Mouse (Mus musculus) limb, embryonic 13.5 days (tissue): Measurements from ENCODE around the gene Kirrel3. TPM values are rescaled to one million over a fixed set of nuclear protein-coding genes. Genes with fewer than 3 reads are reported as not detected.

Source experiments
- ATAC-seq: fragments of 200-750 bp; cut with Nextera tagmentation; 2 replicates; pipeline ENCODE4 v1.8.0; 2017; ENCODE audit warnings: low read depth, moderate number of reproducible peaks, moderate TSS enrichment; ENCODE audit not compliant: low FRiP score
- H3K27ac ChIP-seq: fragments of 300-500 bp; sonication (generic); 2 replicates; pipeline ENCODE4 v1.5.1; 2015; ENCODE audit warnings: inconsistent platforms, mild to moderate bottlenecking, moderate library complexity
- H3K27me3 ChIP-seq: fragments of 300-500 bp; sonication (generic); 2 replicates; pipeline ENCODE4 v1.6.1; 2015; ENCODE audit warnings: mild to moderate bottlenecking, inconsistent platforms
- H3K36me3 ChIP-seq: fragments of 300-500 bp; sonication (generic); 2 replicates; pipeline ENCODE4 v1.6.1; 2015; ENCODE audit warnings: inconsistent platforms, mild to moderate bottlenecking, moderate library complexity
- H3K4me1 ChIP-seq: fragments of 300-500 bp; sonication (generic); 2 replicates; pipeline ENCODE4 v1.6.1; 2015; ENCODE audit warnings: inconsistent platforms
- H3K4me2 ChIP-seq: fragments of 300-500 bp; sonication (generic); replicated peaks from 2 replicates; pipeline ENCODE4 v1.6.1; 2015; ENCODE audit warnings: inconsistent platforms, mild to moderate bottlenecking, moderate library complexity
- H3K4me3 ChIP-seq: fragments of 300-500 bp; sonication (generic); 2 replicates; pipeline ENCODE4 v1.5.1; 2015; ENCODE audit warnings: moderate library complexity, mild to moderate bottlenecking, inconsistent platforms
- H3K9ac ChIP-seq: fragments of 300-500 bp; sonication (generic); 2 replicates; pipeline ENCODE4 v1.6.1; 2015; ENCODE audit warnings: mild to moderate bottlenecking, inconsistent platforms
- H3K9me3 ChIP-seq: fragments of 300-500 bp; sonication (generic); 2 replicates; pipeline ENCODE4 v1.6.1; 2016; ENCODE audit warnings: inconsistent platforms
- WGBS: fragments of 180-500 bp; shearing (Covaris S2); methylation state at CpG from one replicate; pipeline ENCODE4 v1.1.7; 2015; 5-methylcytosine and 5-hydroxymethylcytosine counted together
- polyA plus RNA-seq: library from polyadenylated mRNA; unstranded; fragments of >200 nt; fragmentation: Nextera tagmentation; extraction: Ambion mirVana; gene quantifications from 2 replicates; pipeline ENCODE4 v1.2.1, GENCODE M21; 2015

Gene Kirrel3
- polyA plus RNA-seq, 1 experiment from 2014 or later, result 20.8 TPM

GRCm38 (mm10) chr9:34886746-34887145, 401.1 kb downstream of the Kirrel3 start:
- Histone ChIP-seq H3K4me3 (no peak overlapping the region), H3K4me1 (0 out of 2 replicates have a peak, but pooled peaks cover 2% of the 10 kb centered on the region), H3K4me2 (no peak overlapping the region), H3K27ac (no peak overlapping the region), H3K27me3 (no peaks in the 10 kb centered on the region), H3K36me3 (no peaks in the 10 kb centered on the region), H3K9ac (no peak overlapping the region), H3K9me3 (no peaks in the 10 kb centered on the region)
- WGBS, result 29% methylated on average over 5 of the region's 5 CpGs
- no peak for ATAC-seq

GRCm38 (mm10) chr9:34887196-34887595, 401.5 kb downstream of the Kirrel3 start:
- 38% methylated on average over 2 of the region's 2 CpGs for WGBS
- no peak overlapping the region for H3K9ac ChIP-seq
- H3K4me1 ChIP-seq, result no peaks in the 10 kb centered on the region
- H3K9me3 ChIP-seq, result no peaks in the 10 kb centered on the region
- no peak overlapping the region for H3K27ac ChIP-seq
- no peaks in the 10 kb centered on the region for H3K27me3 ChIP-seq
- H3K36me3 ChIP-seq, result no peaks in the 10 kb centered on the region
- no peak for ATAC-seq
- H3K4me2 ChIP-seq, result no peak overlapping the region
- H3K4me3 ChIP-seq, result no peak overlapping the region

- H3K36me3 ChIP-seq, result no peaks in the 10 kb centered on the region
- no peaks in the 10 kb centered on the region for H3K4me1 ChIP-seq
- WGBS, result 80% methylated on average over 2 of the region's 2 CpGs
Observed at GRCm38 (mm10) chr9:34888298-34888697, 402.6 kb downstream of the Kirrel3 start.

GRCm38 (mm10) chr9:34901216-34901615, 415.5 kb downstream of the Kirrel3 start:
- 70% methylated on average over 4 of the region's 4 CpGs for WGBS
- Histone ChIP-seq H3K27ac (no peak overlapping the region), H3K4me2 (no peak overlapping the region), H3K9me3 (no peaks in the 10 kb centered on the region), H3K36me3 (no peaks in the 10 kb centered on the region), H3K4me1 (peaks cover 9% of the 10 kb centered on the region), H3K4me3 (no peak overlapping the region), H3K27me3 (peaks cover 32% of the 10 kb centered on the region), H3K9ac (no peak overlapping the region)
- ATAC-seq, result no peak

More at GRCm38 (mm10) chr9:34888298-34888697, 402.6 kb downstream of the Kirrel3 start:
- no peak for ATAC-seq
- Histone ChIP-seq H3K4me2 (no peak overlapping the region), H3K9ac (no peak overlapping the region), H3K27me3 (no peaks in the 10 kb centered on the region), H3K27ac (no peak overlapping the region), H3K4me3 (no peak overlapping the region), H3K9me3 (no peaks in the 10 kb centered on the region)

- Histone ChIP-seq H3K4me2 (no peak overlapping the region), H3K36me3 (no peaks in the 10 kb centered on the region), H3K9ac (no peak overlapping the region), H3K9me3 (no peaks in the 10 kb centered on the region), H3K27me3 (peaks cover 32% of the 10 kb centered on the region), H3K27ac (no peak overlapping the region), H3K4me1 (peaks cover 9% of the 10 kb centered on the region), H3K4me3 (no peak overlapping the region)
- ATAC-seq, result no peak
- WGBS, result 73% methylated on average over 2 of the region's 2 CpGs
Observed at GRCm38 (mm10) chr9:34901888-34902287, 416.2 kb downstream of the Kirrel3 start.

DNA sequence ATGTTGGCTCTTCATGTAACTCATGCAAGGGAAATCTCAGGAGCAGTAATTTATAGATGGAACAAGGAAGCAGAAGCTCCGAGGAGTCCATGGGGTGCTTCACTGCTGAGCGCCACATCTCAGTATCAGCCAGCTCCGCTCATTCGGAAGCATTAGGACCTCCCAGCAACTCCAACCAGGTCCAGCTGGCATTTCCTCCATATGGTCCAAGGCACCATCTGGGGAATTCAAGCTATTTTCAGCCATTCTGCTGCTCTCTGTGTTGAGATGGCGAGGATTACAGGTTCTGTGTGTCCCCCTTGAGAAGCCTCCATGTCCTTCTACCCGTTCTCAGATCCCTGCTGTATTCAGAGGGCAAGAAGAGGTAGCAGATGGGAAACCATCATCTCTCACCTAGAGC, 419.5 kb downstream of the Kirrel3 start:
- H3K4me2 ChIP-seq, result no peak overlapping the region
- no peaks in the 10 kb centered on the region for H3K9me3 ChIP-seq
- H3K36me3 ChIP-seq, result no peaks in the 10 kb centered on the region
- H3K4me1 ChIP-seq, result peaks cover 3% of the 10 kb centered on the region; the same call in 1 of the 2 replicates
- H3K4me3 ChIP-seq, result no peak overlapping the region
- no peak for ATAC-seq
- H3K9ac ChIP-seq, result no peak overlapping the region
- peaks cover 42% of the 10 kb centered on the region for H3K27me3 ChIP-seq
- H3K27ac ChIP-seq, result no peak overlapping the region
- WGBS, result 81% methylated on average over 6 of the region's 6 CpGs

- ATAC-seq, result no peak
- 74% methylated on average over 3 of the region's 3 CpGs for WGBS
Observed at GRCm38 (mm10) chr9:34908040-34908439, 422.3 kb downstream of the Kirrel3 start.

GRCm38 (mm10) chr9:34911838-34912237, 426.1 kb downstream of the Kirrel3 start:
- no peak overlapping the region for H3K4me3 ChIP-seq
- H3K9ac ChIP-seq, result no peak overlapping the region
- H3K4me1 ChIP-seq, result no peaks in the 10 kb centered on the region
- H3K27me3 ChIP-seq, result peaks cover 10% of the 10 kb centered on the region; the same call in 1 of the 2 replicates
- no peaks in the 10 kb centered on the region for H3K9me3 ChIP-seq
- no peak for ATAC-seq
- H3K4me2 ChIP-seq, result no peak overlapping the region
- H3K27ac ChIP-seq, result no peak overlapping the region
- WGBS, result 80% methylated on average over 7 of the region's 7 CpGs
- no peaks in the 10 kb centered on the region for H3K36me3 ChIP-seq

More at GRCm38 (mm10) chr9:34908040-34908439, 422.3 kb downstream of the Kirrel3 start:
- no peak overlapping the region for H3K4me2 ChIP-seq
- no peak overlapping the region for H3K9ac ChIP-seq
- H3K27me3 ChIP-seq, result peaks cover 20% of the 10 kb centered on the region; the same call in 1 of the 2 replicates
- no peaks in the 10 kb centered on the region for H3K36me3 ChIP-seq
- H3K9me3 ChIP-seq, result no peaks in the 10 kb centered on the region
- no peak overlapping the region for H3K27ac ChIP-seq
- H3K4me1 ChIP-seq, result peaks cover 3% of the 10 kb centered on the region; the same call in 1 of the 2 replicates
- no peak overlapping the region for H3K4me3 ChIP-seq

GRCm38 (mm10) chr9:34912273-34912972, 426.7 kb downstream of the Kirrel3 start:
- 90% methylated on average over 2 of the region's 2 CpGs for WGBS
- H3K27ac ChIP-seq, result no peak overlapping the region
- H3K4me1 ChIP-seq, result no peaks in the 10 kb centered on the region
- no peaks in the 10 kb centered on the region for H3K36me3 ChIP-seq
- ATAC-seq, result no peak
- no peak overlapping the region for H3K4me2 ChIP-seq
- H3K27me3 ChIP-seq, result peaks cover 10% of the 10 kb centered on the region; the same call in 1 of the 2 replicates
- no peaks in the 10 kb centered on the region for H3K9me3 ChIP-seq
- H3K4me3 ChIP-seq, result no peak overlapping the region
- H3K9ac ChIP-seq, result no peak overlapping the region

DNA sequence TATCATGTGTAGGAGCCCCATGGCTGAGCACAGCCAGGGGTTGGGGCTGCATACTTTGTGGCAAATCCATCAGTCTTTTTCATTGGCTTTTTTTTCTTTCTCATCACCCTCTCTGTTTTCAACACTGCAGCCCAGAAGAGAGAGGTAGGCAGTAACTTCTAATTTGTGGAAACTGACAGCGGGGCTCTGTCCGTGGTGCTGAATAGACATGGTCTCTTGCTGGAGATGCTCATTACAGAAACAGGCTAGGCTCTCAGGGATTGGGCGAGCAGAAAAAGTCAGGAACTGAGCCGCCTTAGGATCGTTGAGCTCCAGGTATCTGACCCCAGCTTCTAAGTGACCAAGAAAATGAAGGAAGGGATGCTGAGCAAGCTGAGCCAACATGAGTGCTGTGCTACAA, 427.3 kb downstream of the Kirrel3 start:
- no peaks in the 10 kb centered on the region for H3K9me3 ChIP-seq
- WGBS, result 3% methylated on average over 5 of the region's 5 CpGs
- H3K4me2 ChIP-seq, result no peak overlapping the region
- no peaks in the 10 kb centered on the region for H3K36me3 ChIP-seq
- no peak overlapping the region for H3K4me3 ChIP-seq
- H3K4me1 ChIP-seq, result no peaks in the 10 kb centered on the region
- peaks cover 10% of the 10 kb centered on the region; the same call in 1 of the 2 replicates for H3K27me3 ChIP-seq
- no peak overlapping the region for H3K27ac ChIP-seq
- no peak overlapping the region for H3K9ac ChIP-seq
- no peak for ATAC-seq

- no peak overlapping the region for H3K4me2 ChIP-seq
- H3K4me1 ChIP-seq, result peaks cover 10% of the 10 kb centered on the region; the same call in 1 of the 2 replicates
- H3K36me3 ChIP-seq, result no peaks in the 10 kb centered on the region
- ATAC-seq, result no peak
- H3K27me3 ChIP-seq, result no peaks in the 10 kb centered on the region
- no peak overlapping the region for H3K27ac ChIP-seq
- H3K4me3 ChIP-seq, result no peak overlapping the region
- H3K9ac ChIP-seq, result no peak overlapping the region
- no peaks in the 10 kb centered on the region for H3K9me3 ChIP-seq
- WGBS, result 96% methylated on average over 5 of the region's 5 CpGs
Observed at GRCm38 (mm10) chr9:34918976-34919375, 433.3 kb downstream of the Kirrel3 start.

DNA sequence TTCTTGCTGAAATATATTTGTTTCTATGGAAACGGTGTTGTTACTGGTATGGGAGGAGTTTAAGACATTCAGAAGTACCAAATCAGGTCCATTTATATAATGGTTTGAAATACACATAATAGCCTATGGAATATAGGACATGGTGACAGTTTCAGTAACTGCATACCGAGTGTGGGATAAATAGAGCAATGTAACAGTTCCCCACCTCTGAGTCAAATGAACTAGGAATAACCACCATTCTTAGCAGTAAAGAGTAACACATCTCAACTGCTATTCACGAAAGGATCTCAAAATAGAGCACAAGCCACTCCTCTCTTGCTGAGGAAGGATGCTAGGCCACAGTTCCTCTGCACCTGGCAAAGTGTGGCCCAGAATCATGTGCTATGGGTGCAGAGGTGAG, 434.4 kb downstream of the Kirrel3 start:
- WGBS, result 73% methylated on average over 3 of the region's 3 CpGs
- Histone ChIP-seq H3K4me3 (no peak overlapping the region), H3K4me1 (peaks cover 12% of the 10 kb centered on the region; the same call in 1 of the 2 replicates), H3K36me3 (no peaks in the 10 kb centered on the region), H3K9me3 (no peaks in the 10 kb centered on the region), H3K27ac (no peak overlapping the region), H3K9ac (no peak overlapping the region), H3K27me3 (no peaks in the 10 kb centered on the region), H3K4me2 (no peak overlapping the region)
- ATAC-seq, result no peak

DNA sequence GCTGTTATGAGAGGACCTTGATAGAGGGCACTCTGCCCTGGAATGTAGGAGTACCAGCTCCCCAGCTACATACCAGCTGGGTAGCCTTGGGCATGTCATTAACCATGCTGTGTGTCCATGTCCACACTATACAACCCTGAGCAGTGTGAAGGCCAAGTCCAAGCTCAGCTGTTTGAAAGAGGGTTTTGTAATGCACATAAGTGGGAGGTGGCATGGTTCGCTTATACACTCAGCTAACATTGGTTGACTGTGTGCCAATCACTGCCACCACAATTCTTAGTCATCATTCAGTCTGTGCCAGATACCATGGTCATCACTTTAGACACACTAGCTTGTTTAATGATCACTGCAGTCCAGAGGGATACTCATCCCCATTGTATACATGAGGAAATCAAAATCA, 436.2 kb downstream of the Kirrel3 start:
- Histone ChIP-seq H3K27me3 (no peaks in the 10 kb centered on the region), H3K27ac (no peak overlapping the region), H3K4me2 (no peak overlapping the region), H3K4me3 (no peak overlapping the region), H3K9ac (no peak overlapping the region), H3K4me1 (peaks cover 12% of the 10 kb centered on the region; the same call in 1 of the 2 replicates), H3K9me3 (no peaks in the 10 kb centered on the region), H3K36me3 (no peaks in the 10 kb centered on the region)
- no peak for ATAC-seq
- WGBS, result 90% methylated on average over 1 of the region's 1 CpGs
